Mouse (Mus musculus) bone marrow, adult 2 months (tissue): ENCODE results near the gene Evpl. TPM values are rescaled to one million over a fixed set of nuclear protein-coding genes. Genes with fewer than 3 reads are reported as not detected.

ENCODE experiments used
- H3K27ac ChIP-seq: fragments of 200-500 bp; 2 replicates; pipeline ENCODE4 v1.5.1; 2012; ENCODE audit warnings: low read depth, mild to moderate bottlenecking, control low read depth, inconsistent platforms, low read length; ENCODE audit not compliant: control insufficient read depth, poor library complexity, insufficient read depth
- H3K4me1 ChIP-seq: fragments of 200-500 bp; 2 replicates; pipeline ENCODE4 v1.6.1; 2011; ENCODE audit warnings: low read length; ENCODE audit not compliant: control insufficient read depth, insufficient read depth
- H3K4me3 ChIP-seq: fragments of 200-500 bp; replicated peaks from 2 replicates; pipeline ENCODE3; 2011; ENCODE audit warnings: mild to moderate bottlenecking, low read depth, low read length, control low read depth; ENCODE audit not compliant: control insufficient read depth
- CTCF ChIP-seq: fragments of 200-500 bp; IDR thresholded peaks from 2 replicates; pipeline ENCODE4 v1.5.1; 2011; ENCODE audit warnings: low read length, control low read depth; ENCODE audit not compliant: control insufficient read depth, insufficient read depth
- POLR2A ChIP-seq: fragments of 200-500 bp; IDR thresholded peaks from 2 replicates; pipeline ENCODE4 v1.6.1; 2011; ENCODE audit warnings: low read depth, mild to moderate bottlenecking, control low read depth, low read length, borderline replicate concordance; ENCODE audit not compliant: control insufficient read depth
- WGBS: fragments of 180-500 bp; shearing (Covaris S2); methylation state at CpG from one replicate; pipeline ENCODE4 v1.1.7; 2018; 5-methylcytosine and 5-hydroxymethylcytosine counted together
- polyA plus RNA-seq: library from polyadenylated mRNA; stranded (reverse); fragments of >200 nt; gene quantifications from 2 replicates; pipeline ENCODE4 v1.2.4, GENCODE M21; 2011; ENCODE audit warnings: low replicate concordance; ENCODE audit not compliant: missing spikeins, insufficient read depth, insufficient read length

Evpl gene
- 0.30 TPM in 1 of 2 replicates, not detected in the other for polyA plus RNA-seq

DNA sequence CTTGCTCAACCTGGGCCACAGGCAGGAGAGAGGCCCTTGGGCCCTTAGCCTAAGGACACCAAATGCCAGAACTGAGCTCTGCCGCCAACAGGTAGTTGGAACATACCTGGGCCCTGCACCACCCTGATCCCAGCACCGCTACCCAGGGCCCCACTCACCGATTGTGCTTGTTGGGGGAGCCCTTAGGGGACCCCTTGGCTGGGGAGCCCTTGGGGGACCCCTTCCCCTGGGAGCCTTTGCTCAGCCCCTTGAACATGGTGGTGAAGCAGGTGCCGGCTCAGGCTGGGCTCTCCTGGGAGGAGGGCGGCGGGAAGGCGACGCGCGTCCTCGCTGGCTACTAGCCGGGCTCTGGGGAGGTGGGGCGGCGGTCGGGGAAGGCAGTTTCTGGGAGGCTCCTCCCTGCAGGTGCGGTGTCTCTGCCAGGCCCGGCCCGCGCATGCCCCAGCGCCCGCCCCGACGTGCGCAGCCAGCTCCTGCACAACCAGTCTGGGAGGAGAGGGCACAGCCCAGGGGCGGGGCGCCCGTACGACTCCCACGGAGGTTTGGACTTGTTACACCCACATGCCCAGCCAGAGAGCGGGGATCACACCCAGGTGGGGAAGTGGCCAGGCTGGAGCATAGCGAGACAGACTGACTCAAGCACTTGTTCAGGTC is at the start of gene Evpl:
Evpl (minus strand) TSS at position 336 of the 654 bp plus-strand sequence.
- no peaks in the 10 kb centered on the region for H3K4me1 ChIP-seq
- H3K4me3 ChIP-seq, result no peak within 1 kb of the TSS
- WGBS, result 33% methylated on average over 31 of the region's 31 CpGs

DNA sequence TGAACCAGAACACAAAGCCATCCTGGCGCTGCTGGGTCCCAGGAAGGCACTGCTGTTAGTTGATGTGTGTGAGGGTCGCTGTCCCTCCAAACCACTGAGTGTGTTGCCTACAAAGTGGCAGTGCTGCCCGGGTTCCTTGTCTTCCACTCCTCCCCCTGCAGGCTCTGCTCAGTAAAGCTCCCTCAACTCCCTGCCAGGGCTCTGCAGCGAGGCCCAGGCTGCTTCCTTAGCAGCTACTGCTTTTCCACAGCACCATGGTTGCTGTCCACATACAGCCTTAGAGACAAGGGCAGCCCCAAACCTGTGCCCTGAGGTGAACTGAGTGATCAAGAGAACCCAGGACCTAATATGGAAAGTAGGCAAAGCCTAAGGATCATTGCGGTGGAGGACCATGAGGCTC is 49.5 kb upstream of the Evpl start:
- TF ChIP-seq CTCF, result no peak
- TF ChIP-seq POLR2A, result no peak
- Histone ChIP-seq H3K4me1 (peaks cover 3% of the 10 kb centered on the region; the same call in 1 of the 2 replicates), H3K27ac (no peak overlapping the region), H3K4me3 (no peak overlapping the region)
- WGBS, result 74% methylated on average over 5 of the region's 5 CpGs

More for the DNA sequence above, at the start of gene Evpl:
- H3K27ac ChIP-seq, result no peak within 1 kb of the TSS; the same call in 1 of the 2 replicates
- peak; percentile 20; the same call in 1 of the 2 replicates for TF ChIP-seq POLR2A
- TF ChIP-seq CTCF, result no peak

DNA sequence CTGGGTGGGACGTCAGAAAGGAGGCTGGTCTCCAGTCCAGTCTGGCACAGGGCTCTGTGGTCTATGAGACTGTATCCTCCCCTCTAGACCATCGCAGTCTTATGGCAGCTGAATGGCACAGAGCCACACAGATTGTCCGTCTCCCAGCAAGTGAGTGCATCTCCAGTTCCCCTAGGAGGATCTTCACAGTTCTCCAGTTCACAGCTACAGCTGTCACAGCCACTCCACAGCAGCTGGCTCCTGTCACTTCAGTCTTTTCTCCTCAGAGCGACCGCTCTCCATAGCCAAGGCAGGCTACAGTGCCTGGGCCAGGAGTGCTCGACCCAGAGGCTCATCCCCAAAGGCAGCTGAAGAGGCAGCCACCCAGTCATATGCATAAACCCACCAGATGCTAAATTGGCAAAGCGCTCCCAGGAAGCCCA is 47.9 kb upstream of the Evpl start:
- Histone ChIP-seq H3K27ac (no peak overlapping the region), H3K4me3 (no peak overlapping the region), H3K4me1 (peaks cover 3% of the 10 kb centered on the region; the same call in 1 of the 2 replicates)
- 74% methylated on average over 7 of the region's 7 CpGs for WGBS
- TF ChIP-seq CTCF (no peak), POLR2A (no peak)

GRCm38 (mm10) chr11:116283982-116284381 is 46.1 kb upstream of the Evpl start:
- 50% methylated on average over 6 of the region's 6 CpGs for WGBS
- no peak overlapping the region for H3K27ac ChIP-seq
- TF ChIP-seq CTCF (no peak), POLR2A (no peak)
- H3K4me1 ChIP-seq, result peaks cover 3% of the 10 kb centered on the region; the same call in 1 of the 2 replicates
- H3K4me3 ChIP-seq, result no peak overlapping the region

GRCm38 (mm10) chr11:116282912-116283521 is 45.1 kb upstream of the Evpl start:
- no peak overlapping the region for H3K4me3 ChIP-seq
- H3K4me1 ChIP-seq, result peaks cover 3% of the 10 kb centered on the region; the same call in 1 of the 2 replicates
- WGBS, result 11% methylated on average over 48 of the region's 48 CpGs
- no peak overlapping the region; the same call in 1 of the 2 replicates for H3K27ac ChIP-seq
- TF ChIP-seq CTCF (no peak), POLR2A (peak; percentile 6; the same call in 1 of the 2 replicates)

DNA sequence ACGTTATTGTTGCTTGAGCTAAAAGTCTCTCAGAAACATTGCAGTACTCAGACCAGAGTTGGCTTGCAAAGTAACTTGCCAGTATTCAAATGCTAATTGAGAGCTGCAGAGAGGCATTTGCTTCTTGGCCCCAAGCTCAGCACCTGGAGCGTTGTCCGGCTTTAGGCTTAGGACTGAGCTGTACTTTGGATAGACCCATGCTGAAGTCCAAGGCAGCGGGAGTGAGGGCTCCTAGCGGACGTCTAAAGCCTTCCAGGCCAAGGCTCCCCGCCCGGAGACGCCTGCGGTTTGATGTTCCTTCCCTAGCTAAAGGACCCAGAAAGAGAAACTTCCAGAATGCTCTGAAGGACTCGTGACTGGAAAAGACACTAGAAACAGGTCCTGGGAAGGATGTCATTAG is 44.2 kb upstream of the Evpl start:
- H3K4me3 ChIP-seq, result no peak overlapping the region
- no peak for TF ChIP-seq CTCF
- no peak for TF ChIP-seq POLR2A
- H3K27ac ChIP-seq, result no peak overlapping the region
- WGBS, result 2% methylated on average over 11 of the region's 11 CpGs
- peaks cover 3% of the 10 kb centered on the region; the same call in 1 of the 2 replicates for H3K4me1 ChIP-seq

DNA sequence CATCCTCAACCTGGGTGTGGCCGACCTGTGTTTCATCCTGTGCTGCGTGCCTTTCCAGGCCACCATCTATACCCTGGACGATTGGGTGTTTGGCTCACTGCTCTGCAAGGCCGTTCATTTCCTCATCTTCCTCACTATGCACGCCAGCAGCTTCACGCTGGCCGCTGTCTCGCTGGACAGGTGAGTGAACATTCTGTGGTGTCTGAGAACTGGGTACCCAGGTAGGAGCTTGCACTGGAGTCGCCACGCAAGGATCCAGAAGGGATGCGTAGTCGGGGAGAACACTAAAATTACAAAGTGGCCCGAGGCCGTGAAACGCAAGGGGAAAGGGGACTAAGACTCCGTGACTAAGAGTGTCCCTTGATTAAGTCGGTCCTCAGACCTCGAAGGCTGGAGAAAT is 43.8 kb upstream of the Evpl start:
- Histone ChIP-seq H3K27ac (no peak overlapping the region), H3K4me3 (no peak overlapping the region), H3K4me1 (peaks cover 3% of the 10 kb centered on the region; the same call in 1 of the 2 replicates)
- TF ChIP-seq CTCF (no peak), POLR2A (no peak)
- WGBS, result 4% methylated on average over 18 of the region's 18 CpGs
